Mouse (Mus musculus) cerebellum, adult 2 months (tissue): ENCODE measurements around the gene Rec8.

Experiments used
- CTCF ChIP-seq: fragments of 200-500 bp; IDR thresholded peaks from 2 replicates; pipeline ENCODE4 v1.5.1; 2011; ENCODE audit warnings: low read depth, mild to moderate bottlenecking, control low read depth, low read length, moderate library complexity, borderline replicate concordance; ENCODE audit not compliant: insufficient read depth
- POLR2A ChIP-seq: fragments of 200-500 bp; IDR thresholded peaks from 2 replicates; pipeline ENCODE4 v1.6.1; 2011; ENCODE audit warnings: low read length, control low read depth, borderline replicate concordance; ENCODE audit not compliant: insufficient read depth

DNA sequence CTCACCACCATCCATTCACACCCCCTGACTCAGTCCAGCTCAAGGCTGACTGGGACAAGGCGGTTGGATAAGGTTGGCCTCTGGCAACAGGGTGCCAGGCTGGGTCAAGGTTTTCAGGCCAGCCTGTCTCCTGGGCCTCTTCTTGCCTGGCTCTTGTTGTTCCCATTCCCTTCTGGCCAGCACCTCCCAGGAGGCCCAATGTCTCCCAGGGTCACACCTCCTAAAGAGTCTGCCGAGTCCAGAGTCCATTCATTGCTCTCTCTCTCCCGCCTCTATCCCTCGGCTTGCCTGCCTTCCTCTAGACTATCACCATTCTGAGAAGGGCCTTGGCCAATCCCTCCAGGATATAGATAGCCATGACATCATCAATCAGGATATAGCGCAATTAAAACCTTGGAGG is 40.2 kb downstream of the Rec8 start:
- TF ChIP-seq CTCF, result no peak
- no peak for TF ChIP-seq POLR2A
